Mouse (Mus musculus): Measurements from ENCODE around the gene Sema5b. TPM values are rescaled to one million over a fixed set of nuclear protein-coding genes. Genes with fewer than 3 reads are reported as not detected.

The Sema5b gene
- total and polyA plus RNA-seq, 2 experiments from 2014 or later: 12.8 to 30.1 TPM

DNA sequence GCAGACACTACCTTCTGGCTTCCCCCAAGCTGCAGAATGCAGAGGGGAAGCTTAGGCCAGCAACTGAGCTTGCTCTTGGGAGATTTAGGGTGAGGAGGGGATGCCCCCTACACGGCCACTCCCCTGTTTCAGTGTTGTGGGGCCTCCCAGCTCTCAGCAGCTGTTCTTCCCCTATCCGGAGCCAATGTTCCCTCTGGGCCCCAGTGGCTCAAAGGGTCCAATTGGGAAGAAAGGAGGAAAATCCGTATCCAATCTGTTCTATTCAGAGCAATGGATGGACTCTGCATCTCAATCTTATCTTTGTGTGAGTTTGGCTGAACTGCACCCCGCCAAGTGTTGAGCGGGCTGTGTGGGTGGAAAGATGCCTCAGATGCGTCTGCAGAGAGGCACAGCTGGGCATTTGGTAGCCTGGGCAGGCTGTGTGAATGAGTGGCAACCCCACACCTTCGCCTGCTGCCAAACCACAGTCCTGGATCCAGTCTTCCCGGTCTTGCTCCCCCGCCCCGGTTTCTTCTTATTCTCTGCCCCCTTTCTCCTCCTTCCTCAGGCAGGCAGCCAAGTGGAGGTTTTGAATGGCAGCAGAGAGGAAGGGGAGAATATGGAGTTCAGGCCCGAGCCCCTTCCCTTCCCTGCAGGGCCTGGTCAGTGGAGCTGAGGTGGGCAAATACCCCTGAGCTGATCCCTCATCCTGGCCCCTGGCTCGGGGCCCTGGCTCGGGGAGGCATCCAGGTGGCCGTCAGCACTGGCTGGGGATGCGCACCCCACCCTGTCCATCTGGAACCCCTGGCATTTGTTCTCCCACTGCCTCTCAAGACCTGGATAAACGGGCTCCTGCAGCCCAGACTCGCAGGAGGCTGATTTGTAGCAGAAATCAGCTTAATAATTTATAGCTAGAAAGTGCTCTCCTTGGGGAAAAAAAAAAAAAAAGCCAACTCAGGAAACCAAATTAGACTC is 73.2 kb downstream of the Sema5b start:
- peak overlapping the region; percentile 37 for H3K9ac ChIP-seq
- ATAC-seq (peak; percentile 75), DNase-seq (peak; percentile 71)
- H3K27me3 ChIP-seq (ENCODE audit: insufficient read depth, low read length): no peaks in the 10 kb centered on the region
- peak overlapping the region; percentile 29; the same call in 1 of the 2 replicates for H3K27ac ChIP-seq (ENCODE audit: low read depth, low read length)
- no peaks in the 10 kb centered on the region for H3K36me3 ChIP-seq (ENCODE audit: insufficient read depth)
- H3K4me1 ChIP-seq (ENCODE audit: insufficient read depth): peaks cover 26% of the 10 kb centered on the region
- TF ChIP-seq CTCF (IDR thresholded peaks at IDR 0.05; ENCODE audit: low read depth): no peak
- no peaks in the 10 kb centered on the region for H3K9me3 ChIP-seq (ENCODE audit: low read length)
- WGBS: 15% methylated on average over 17 of the region's 17 CpGs
- no peak overlapping the region for H3K4me3 ChIP-seq (ENCODE audit: low read depth, low read length)
- peak overlapping the region; percentile 20 for H3K4me2 ChIP-seq (ENCODE audit: low read depth)

DNA sequence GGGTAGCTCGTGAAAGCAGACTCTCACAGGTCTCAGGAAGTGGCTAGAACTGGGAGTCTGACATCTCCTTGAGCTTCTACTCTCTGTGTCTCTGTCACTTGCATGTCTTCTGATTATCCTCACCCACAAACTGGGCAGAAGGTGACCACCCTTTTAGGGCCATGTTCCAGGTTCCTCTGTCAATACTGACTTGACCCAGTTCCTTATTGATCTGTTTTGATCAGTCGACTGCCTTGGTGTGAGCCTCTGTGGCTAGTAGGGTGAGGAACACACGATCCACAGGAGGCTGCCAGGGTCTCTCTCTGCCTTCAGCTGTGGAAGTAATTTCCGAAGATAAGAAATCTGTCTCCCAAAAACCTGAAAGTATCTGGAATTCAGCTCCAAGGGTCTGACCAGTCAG is 76.8 kb downstream of the Sema5b start:
- Histone ChIP-seq H3K27me3 (ENCODE audit: insufficient read depth, low read length) (no peaks in the 10 kb centered on the region), H3K4me1 (ENCODE audit: insufficient read depth) (peaks cover 13% of the 10 kb centered on the region), H3K4me3 (ENCODE audit: low read depth, low read length) (no peak overlapping the region), H3K9ac (no peak overlapping the region), H3K4me2 (ENCODE audit: low read depth) (no peak overlapping the region), H3K36me3 (ENCODE audit: insufficient read depth) (no peaks in the 10 kb centered on the region), H3K27ac (ENCODE audit: low read depth, low read length) (no peak overlapping the region), H3K9me3 (ENCODE audit: low read length) (no peaks in the 10 kb centered on the region)
- no peak for DNase-seq
- ATAC-seq: no peak
- TF ChIP-seq CTCF (IDR thresholded peaks at IDR 0.05; ENCODE audit: low read depth): no peak
- 87% methylated on average over 4 of the region's 4 CpGs for WGBS

DNA sequence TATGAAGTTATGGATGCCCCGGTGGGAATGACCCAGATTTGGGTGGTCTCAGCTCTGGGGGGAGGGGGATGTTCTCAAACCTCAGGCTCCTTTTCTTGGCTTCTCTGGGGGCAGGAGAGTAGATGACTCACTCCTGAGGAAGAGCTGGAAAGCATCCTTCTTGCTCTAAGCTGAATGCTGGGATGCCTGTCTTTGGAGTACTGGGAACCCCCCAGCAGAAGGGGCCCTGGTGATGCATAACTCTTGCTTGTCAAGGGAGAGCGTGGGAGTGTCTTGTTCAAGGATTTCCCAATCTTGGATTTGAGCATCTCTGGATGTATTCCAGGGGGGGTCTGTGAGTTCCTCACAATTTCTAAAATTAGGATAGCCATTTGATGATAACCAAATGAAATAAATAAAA is 82.1 kb downstream of the Sema5b start:
- 95% methylated on average over 2 of the region's 2 CpGs for WGBS
- H3K9me3 ChIP-seq (ENCODE audit: low read length): no peaks in the 10 kb centered on the region
- ATAC-seq (no peak), DNase-seq (no peak)
- H3K36me3 ChIP-seq (ENCODE audit: insufficient read depth): no peaks in the 10 kb centered on the region
- no peak for TF ChIP-seq CTCF (IDR thresholded peaks at IDR 0.05; ENCODE audit: low read depth)
- H3K4me2 ChIP-seq (ENCODE audit: low read depth): no peak overlapping the region
- H3K27ac ChIP-seq (ENCODE audit: low read depth, low read length): no peak overlapping the region
- H3K9ac ChIP-seq: no peak overlapping the region
- H3K4me3 ChIP-seq (ENCODE audit: low read depth, low read length): no peak overlapping the region
- peaks cover 6% of the 10 kb centered on the region; the same call in 1 of the 2 replicates for H3K4me1 ChIP-seq (ENCODE audit: insufficient read depth)
- H3K27me3 ChIP-seq (ENCODE audit: insufficient read depth, low read length): no peaks in the 10 kb centered on the region

DNA sequence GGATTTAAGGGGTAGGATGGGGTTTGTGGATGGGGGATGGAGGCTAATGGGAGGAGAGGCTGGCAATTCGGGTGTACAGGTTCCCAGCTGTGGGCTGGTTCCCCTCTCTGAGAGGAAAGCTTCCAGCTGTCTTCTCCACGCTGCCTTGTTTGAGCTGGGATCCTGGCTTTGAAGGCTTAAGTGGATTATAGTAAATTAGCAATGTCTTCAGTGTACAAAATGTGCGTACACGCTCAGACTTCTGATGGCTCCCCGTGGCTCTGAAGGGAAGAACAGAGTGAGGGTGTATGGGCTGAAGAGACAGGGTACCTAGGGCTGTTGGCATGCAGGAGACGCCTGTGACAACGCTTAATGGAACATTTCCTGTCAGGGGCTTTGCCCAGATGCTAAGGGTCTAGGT is 83.0 kb downstream of the Sema5b start:
- ATAC-seq (peak; percentile 28; the same call in 1 of the 2 replicates), DNase-seq (no peak)
- Histone ChIP-seq H3K27ac (ENCODE audit: low read depth, low read length) (no peak overlapping the region), H3K9me3 (ENCODE audit: low read length) (no peaks in the 10 kb centered on the region), H3K4me2 (ENCODE audit: low read depth) (no peak overlapping the region), H3K4me3 (ENCODE audit: low read depth, low read length) (no peak overlapping the region), H3K9ac (no peak overlapping the region), H3K4me1 (ENCODE audit: insufficient read depth) (peaks cover 6% of the 10 kb centered on the region; the same call in 1 of the 2 replicates), H3K36me3 (ENCODE audit: insufficient read depth) (no peaks in the 10 kb centered on the region), H3K27me3 (ENCODE audit: insufficient read depth, low read length) (no peaks in the 10 kb centered on the region)
- no peak for TF ChIP-seq CTCF (IDR thresholded peaks at IDR 0.05; ENCODE audit: low read depth)
- WGBS: 33% methylated on average over 7 of the region's 7 CpGs

DNA sequence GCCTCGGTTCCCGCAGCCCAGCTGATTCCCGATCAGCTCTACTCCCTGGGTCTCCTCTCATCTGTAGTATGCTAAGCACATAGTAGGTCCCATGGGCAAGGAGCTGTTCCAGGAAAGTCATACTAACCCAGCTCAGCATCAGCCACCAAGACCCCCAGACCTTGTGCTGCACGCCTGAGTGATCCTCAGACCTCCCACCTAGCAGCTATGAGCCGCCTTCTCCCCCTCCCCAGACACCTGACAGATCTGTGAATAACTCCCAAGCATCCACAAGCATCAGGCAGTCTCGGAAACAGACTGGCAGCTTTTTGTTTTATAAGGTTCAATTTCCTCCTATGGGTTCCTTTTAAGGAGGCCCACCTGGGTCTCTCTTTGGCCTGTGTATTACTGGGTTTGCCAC is 83.9 kb downstream of the Sema5b start:
- H3K4me2 ChIP-seq (ENCODE audit: low read depth): no peak overlapping the region
- no peak overlapping the region for H3K4me3 ChIP-seq (ENCODE audit: low read depth, low read length)
- ATAC-seq: peak; percentile 36; the same call in 1 of the 2 replicates
- peaks cover 6% of the 10 kb centered on the region; the same call in 1 of the 2 replicates for H3K4me1 ChIP-seq (ENCODE audit: insufficient read depth)
- no peak overlapping the region for H3K27ac ChIP-seq (ENCODE audit: low read depth, low read length)
- H3K9ac ChIP-seq: no peak overlapping the region
- WGBS: 37% methylated on average over 6 of the region's 6 CpGs
- H3K36me3 ChIP-seq (ENCODE audit: insufficient read depth): no peaks in the 10 kb centered on the region
- no peaks in the 10 kb centered on the region for H3K9me3 ChIP-seq (ENCODE audit: low read length)
- DNase-seq: no peak
- no peak for TF ChIP-seq CTCF (IDR thresholded peaks at IDR 0.05; ENCODE audit: low read depth)
- no peaks in the 10 kb centered on the region for H3K27me3 ChIP-seq (ENCODE audit: insufficient read depth, low read length)

DNA sequence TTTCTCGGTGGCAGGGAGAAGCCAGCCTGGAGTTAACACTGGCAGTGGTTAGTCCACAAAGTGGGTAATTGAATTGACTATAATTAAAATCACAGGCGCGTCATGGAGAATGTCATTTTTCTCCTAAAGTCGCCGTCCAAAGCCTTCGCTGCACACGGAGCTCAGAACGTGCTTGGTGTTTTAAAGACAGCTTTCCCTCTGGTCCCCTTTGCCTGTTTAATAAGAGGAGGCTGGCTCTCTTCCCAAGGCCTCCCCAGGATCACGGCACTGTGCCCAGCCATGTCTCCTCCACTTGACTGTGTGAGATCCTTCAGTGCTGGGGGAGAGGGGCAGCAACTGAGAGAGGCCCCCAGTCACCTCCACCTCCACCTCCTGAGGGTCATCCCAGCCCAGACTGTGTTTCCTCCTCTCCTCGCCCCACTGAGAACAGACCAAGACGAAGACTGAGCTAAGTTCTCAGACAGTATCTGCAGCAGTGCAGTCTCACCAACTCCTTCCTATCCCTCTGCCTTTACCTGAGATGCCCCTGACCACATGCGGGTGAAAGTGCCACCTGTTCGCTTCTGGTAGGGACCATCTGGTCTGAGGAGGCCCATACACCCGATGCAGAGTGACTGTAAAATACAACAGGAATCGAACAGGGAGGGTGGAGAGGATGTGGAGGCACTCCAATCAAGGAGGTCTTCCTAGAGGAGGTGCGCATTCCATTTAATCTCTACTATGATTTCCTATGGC is 84.5 kb downstream of the Sema5b start:
- no peak overlapping the region for H3K4me2 ChIP-seq (ENCODE audit: low read depth)
- no peaks in the 10 kb centered on the region for H3K27me3 ChIP-seq (ENCODE audit: insufficient read depth, low read length)
- 39% methylated on average over 16 of the region's 16 CpGs for WGBS
- ATAC-seq: 0 out of 2 replicates have a peak, but pooled peaks have one; percentile 2
- H3K4me1 ChIP-seq (ENCODE audit: insufficient read depth): peaks cover 6% of the 10 kb centered on the region; the same call in 1 of the 2 replicates
- H3K27ac ChIP-seq (ENCODE audit: low read depth, low read length): no peak overlapping the region
- no peaks in the 10 kb centered on the region for H3K36me3 ChIP-seq (ENCODE audit: insufficient read depth)
- no peak overlapping the region for H3K9ac ChIP-seq
- no peaks in the 10 kb centered on the region for H3K9me3 ChIP-seq (ENCODE audit: low read length)
- TF ChIP-seq CTCF (IDR thresholded peaks at IDR 0.05; ENCODE audit: low read depth): no peak
- H3K4me3 ChIP-seq (ENCODE audit: low read depth, low read length): no peak overlapping the region
- no peak for DNase-seq
